Mouse (Mus musculus) E14TG2a.4 (cell line): ENCODE measurements around the gene Cdhr4.

Experiments used
- CTCF ChIP-seq: conservative IDR thresholded peaks from 2 replicates; pipeline ENCODE4 v1.5.1; 2014; ENCODE audit warnings: low read length
- POU5F1 ChIP-seq: IDR thresholded peaks from 2 replicates; pipeline ENCODE4 v1.6.1; 2014; ENCODE audit warnings: low read length, borderline replicate concordance

DNA sequence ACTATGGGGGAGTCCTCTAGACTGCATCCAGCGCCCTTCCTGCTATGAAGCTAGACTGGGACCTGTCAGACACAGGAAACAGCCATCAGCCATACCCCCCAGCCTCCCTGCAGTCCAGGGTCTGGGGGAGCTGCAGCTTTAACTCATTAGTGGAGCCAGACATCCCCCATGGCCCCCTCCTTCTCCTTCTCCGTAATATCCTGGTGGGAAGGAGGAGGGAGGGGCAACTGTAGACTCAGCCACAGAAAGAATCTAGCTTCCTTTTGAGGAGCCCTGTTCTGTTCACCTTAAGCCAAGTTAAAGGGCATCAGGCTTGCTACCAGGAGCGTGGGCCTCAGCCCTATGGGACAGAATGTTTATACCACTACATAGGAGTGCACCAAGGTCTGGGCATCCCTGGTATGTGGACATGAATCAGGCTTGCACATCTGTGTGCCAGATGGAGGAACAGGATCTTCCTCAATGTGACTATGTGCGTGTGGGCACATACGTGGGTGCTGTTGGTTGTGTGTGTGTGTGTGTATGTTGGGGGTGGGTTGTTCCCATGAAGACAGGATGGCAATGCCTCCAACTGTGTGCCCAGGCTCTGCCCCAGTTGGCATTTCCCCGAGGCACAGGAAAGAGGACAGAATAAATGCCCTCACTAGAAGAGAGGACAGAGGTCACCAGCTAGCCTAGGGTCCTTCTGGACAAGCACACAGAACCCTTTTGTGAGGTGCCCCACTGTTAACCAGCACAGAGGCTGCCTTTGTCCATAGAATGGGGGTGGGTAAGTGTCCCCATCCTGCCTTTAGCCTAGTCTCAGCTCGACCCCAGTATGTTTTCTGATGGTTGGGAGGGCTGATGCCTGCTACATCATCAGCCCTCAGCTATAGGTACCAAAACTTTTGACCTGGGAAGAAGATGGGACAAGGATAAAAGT, 10.4 kb upstream of the Cdhr4 start:
- no peak for TF ChIP-seq CTCF
- TF ChIP-seq POU5F1, result no peak
